Mouse (Mus musculus) ES-E14 (cell line): ENCODE measurements around the gene Stat5a. TPM values are rescaled to one million over a fixed set of nuclear protein-coding genes. Genes with fewer than 3 reads are reported as not detected.

Experiments used
- DNase-seq: peaks from one replicate; pipeline ENCODE4 v3.0.0-alpha.2; 2013; ENCODE audit warnings: low read depth, low spot score
- H3K27ac ChIP-seq: 2 replicates; pipeline ENCODE4 v1.5.1; 2012; ENCODE audit warnings: low read depth, mild to moderate bottlenecking, low read length, moderate library complexity, mixed read lengths; ENCODE audit not compliant: poor library complexity, insufficient read depth, severe bottlenecking
- H3K36me3 ChIP-seq: 2 replicates; pipeline ENCODE4 v1.6.1; 2012; ENCODE audit warnings: mild to moderate bottlenecking, low read length, moderate library complexity, mixed read lengths; ENCODE audit not compliant: control insufficient read depth, poor library complexity, insufficient read depth, severe bottlenecking
- H3K4me1 ChIP-seq, 2 experiments: fragments of 150-350 bp in 1 of 2; sonication (generic) in 1 of 2; 2 replicates each; pipeline ENCODE4 v1.6.1; 2012; ENCODE audit warnings: low read length in 2 of 2, mild to moderate bottlenecking in 1 of 2, mixed read lengths in 1 of 2; ENCODE audit not compliant: control insufficient read depth in 2 of 2, insufficient read depth in 2 of 2, poor library complexity in 1 of 2
- H3K4me3 ChIP-seq, 2 experiments: fragments of 150-350 bp in 1 of 2; sonication (generic) in 1 of 2; 2 replicates each; pipeline ENCODE4 v1.5.1; 2012; ENCODE audit warnings: low read length in 2 of 2, low read depth in 1 of 2, mild to moderate bottlenecking in 1 of 2, mixed read lengths in 1 of 2; ENCODE audit not compliant: insufficient read depth in 1 of 2, poor library complexity in 1 of 2, severe bottlenecking in 1 of 2
- H3K9ac ChIP-seq: 2 replicates; pipeline ENCODE4 v1.6.1; 2012; ENCODE audit warnings: low read depth, mild to moderate bottlenecking, low read length, mixed read lengths; ENCODE audit not compliant: poor library complexity, insufficient read depth, severe bottlenecking
- H3K9me3 ChIP-seq: fragments of 150-350 bp; sonication (generic); 2 replicates; pipeline ENCODE4 v1.6.1; 2012; ENCODE audit warnings: low read depth, mild to moderate bottlenecking, low read length; ENCODE audit not compliant: control insufficient read depth, insufficient read depth
- CHD2 ChIP-seq: IDR thresholded peaks from 2 replicates; pipeline ENCODE4 v1.6.1; 2014; ENCODE audit warnings: mild to moderate bottlenecking, low read depth, low read length, inconsistent platforms
- HCFC1 ChIP-seq: IDR thresholded peaks from 2 replicates; pipeline ENCODE4 v1.6.1; 2012; ENCODE audit warnings: low read length, inconsistent platforms, borderline replicate concordance; ENCODE audit not compliant: insufficient read depth
- MAFK ChIP-seq: IDR thresholded peaks from 2 replicates; pipeline ENCODE4 v1.6.1; 2014; ENCODE audit warnings: mild to moderate bottlenecking, low read depth, low read length, inconsistent platforms; ENCODE audit not compliant: insufficient read depth
- ZC3H11A ChIP-seq: IDR thresholded peaks from 2 replicates; pipeline ENCODE4 v1.6.1; 2012; ENCODE audit warnings: low read depth, mild to moderate bottlenecking, inconsistent platforms, low read length, borderline replicate concordance
- ZNF384 ChIP-seq: IDR thresholded peaks from 2 replicates; pipeline ENCODE4 v1.6.1; 2012; ENCODE audit warnings: low read depth, low read length, inconsistent platforms
- in situ Hi-C, 2 experiments: fragments of 600-800 bp; cut with MboI; formaldehyde crosslinking; loops; one replicate each; pipeline ENCODE4 v1.15.1; 2025; ENCODE audit warnings: low sequenced_read_pairs in 2 of 2, inconsistent platforms in 1 of 2; ENCODE audit not compliant: unreplicated experiment in 2 of 2
- total RNA-seq: library from RNA; depleted of rRNA; stranded (reverse); fragments of 300-350 nt; gene quantifications from 2 replicates; pipeline ENCODE4 v1.2.3, GENCODE M21; 2012

Stat5a gene
- total RNA-seq, 1 experiment = 1.7 TPM

DNA sequence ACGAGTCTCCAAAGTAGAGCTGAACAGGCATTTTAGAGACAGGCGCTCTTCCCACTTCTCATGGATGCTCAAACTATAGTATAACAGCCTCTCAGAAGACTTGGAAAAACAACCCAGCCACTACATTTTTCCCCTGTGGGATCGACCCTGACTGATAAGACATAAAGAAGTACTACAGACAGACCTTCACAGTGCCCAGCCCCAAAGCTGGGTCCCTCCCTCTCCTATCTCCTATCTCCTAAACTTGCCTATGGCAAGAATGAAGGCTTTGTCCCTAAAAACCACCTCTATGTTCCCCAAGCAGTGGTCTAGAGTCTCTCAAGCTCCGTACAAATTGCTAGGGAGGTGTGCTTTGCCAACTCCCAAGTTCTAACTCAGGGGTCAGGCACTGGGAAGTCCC, 47.7 kb downstream of the Stat5a start:
- Histone ChIP-seq H3K4me3 (no peak overlapping the region), H3K9ac (no peak overlapping the region), H3K9me3 (no peaks in the 10 kb centered on the region), H3K27ac (no peak overlapping the region), H3K36me3 (peaks cover 31% of the 10 kb centered on the region), H3K4me1 (peaks cover 0 to 5% of the 10 kb centered on the region in 2 experiments; a peak in 1 of 4 replicates)
- no peak for DNase-seq
- in situ Hi-C loops = no loop called here
- no peak for TF ChIP-seq MAFK
- no peak for TF ChIP-seq CHD2
- no peak for TF ChIP-seq ZNF384
- no peak for TF ChIP-seq ZC3H11A
- no peak for TF ChIP-seq HCFC1

DNA sequence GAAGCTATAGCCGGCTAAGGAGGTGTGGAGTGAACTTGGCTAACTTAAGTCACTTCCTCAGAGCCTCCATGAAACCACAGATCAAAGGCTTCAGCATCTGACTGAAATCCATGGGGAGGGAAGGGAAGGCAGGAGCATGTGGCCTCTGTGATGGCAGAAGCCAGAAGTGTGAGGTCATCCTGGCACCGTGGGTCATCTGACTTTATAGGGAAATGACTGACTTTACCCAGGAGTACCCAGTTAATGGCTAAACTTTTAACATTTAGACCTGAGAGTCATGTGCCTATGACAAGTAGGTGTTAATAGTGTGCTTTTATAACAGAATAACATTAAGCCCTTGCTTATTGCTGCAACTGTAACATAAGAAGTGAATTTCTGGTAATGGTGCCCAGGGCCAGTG, 49.0 kb downstream of the Stat5a start:
- Histone ChIP-seq H3K9ac (no peak overlapping the region), H3K4me3 (no peak overlapping the region), H3K9me3 (no peaks in the 10 kb centered on the region), H3K36me3 (peaks cover 30% of the 10 kb centered on the region), H3K4me1 (peaks cover 0 to 5% of the 10 kb centered on the region in 2 experiments; a peak in 1 of 4 replicates), H3K27ac (no peak overlapping the region)
- in situ Hi-C loops = no loop called here
- DNase-seq = no peak
- no peak for TF ChIP-seq ZC3H11A

DNA sequence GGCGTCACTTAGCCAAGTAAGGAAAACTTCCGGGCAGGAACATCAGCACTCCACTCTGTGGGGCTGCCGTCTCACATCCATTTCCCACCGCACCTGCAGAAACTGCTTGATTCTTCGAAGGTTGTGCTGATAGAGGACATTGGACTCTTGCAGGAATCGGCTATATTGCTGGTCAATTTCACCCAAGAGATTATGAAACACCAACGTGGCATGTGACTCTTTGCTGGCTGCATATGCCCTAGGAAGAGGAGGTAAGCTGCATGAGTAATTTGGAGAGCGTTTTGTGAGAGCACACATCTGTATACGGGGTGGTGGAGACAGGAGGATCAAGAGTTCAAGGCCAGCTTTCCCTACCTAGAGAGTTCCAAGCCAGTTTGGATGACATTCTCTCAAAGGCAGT, 49.4 kb downstream of the Stat5a start:
- Histone ChIP-seq H3K4me1 (peaks cover 0 to 5% of the 10 kb centered on the region in 2 experiments; a peak in 1 of 4 replicates), H3K36me3 (peaks cover 25% of the 10 kb centered on the region), H3K9me3 (no peaks in the 10 kb centered on the region), H3K27ac (no peak overlapping the region), H3K4me3 (no peak overlapping the region), H3K9ac (no peak overlapping the region)
- TF ChIP-seq HCFC1 (no peak), ZC3H11A (no peak), MAFK (no peak), CHD2 (no peak), ZNF384 (no peak)
- in situ Hi-C loops = no loop called here
- DNase-seq = no peak

DNA sequence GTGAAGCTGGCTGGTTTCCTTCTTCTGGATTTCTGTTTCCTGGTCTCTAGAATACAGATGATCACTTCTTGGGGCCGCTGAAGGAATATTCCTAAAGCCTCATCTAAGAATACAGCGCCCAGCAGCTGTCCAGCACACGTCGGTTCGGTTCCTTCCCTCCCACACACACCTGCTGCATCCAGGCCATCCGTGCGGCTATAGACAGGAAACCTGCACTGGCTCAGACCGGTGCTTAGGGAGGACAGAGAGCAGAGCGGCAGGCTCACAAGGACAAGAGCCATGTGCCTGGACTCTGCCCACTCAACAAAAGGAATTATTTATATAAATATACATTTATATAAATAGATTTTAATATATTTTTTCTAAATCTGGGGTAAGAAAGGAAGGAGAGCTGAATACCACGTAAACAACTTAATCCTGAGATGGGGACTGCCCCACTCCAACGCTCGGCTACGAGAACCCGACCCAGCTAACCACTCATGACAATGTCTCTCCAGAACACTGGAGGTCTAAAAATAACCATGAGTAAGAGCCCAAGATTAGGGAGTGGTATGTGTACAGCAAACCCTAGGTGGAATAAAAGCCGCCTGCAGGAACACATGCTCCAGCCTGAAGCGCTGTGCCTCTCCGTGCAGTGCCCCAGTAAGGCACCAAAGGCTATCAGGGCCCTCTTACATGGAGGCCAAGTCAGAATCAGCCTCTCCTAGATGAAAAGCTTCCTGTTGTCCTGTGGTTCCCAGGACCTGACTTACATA, 53.4 kb downstream of the Stat5a start:
- Histone ChIP-seq H3K9ac (no peak overlapping the region), H3K4me3 (no peak overlapping the region), H3K4me1 (no peaks in the 10 kb centered on the region), H3K36me3 (peaks cover 17% of the 10 kb centered on the region), H3K27ac (no peak overlapping the region), H3K9me3 (no peaks in the 10 kb centered on the region)
- no peak for DNase-seq
- in situ Hi-C loops = no loop called here
- TF ChIP-seq MAFK = no peak
- no peak for TF ChIP-seq HCFC1
- no peak for TF ChIP-seq CHD2
- TF ChIP-seq ZC3H11A = no peak
- no peak for TF ChIP-seq ZNF384
